Comparison of ENCODE assay signal across 21 mouse cellular contexts in genomic region chr11:119521920-119522710, GRCm38 (mm10). TPM values are rescaled to one million over a fixed set of nuclear protein-coding genes. Genes with fewer than 3 reads are reported as not detected.
A peak's percentile ranks its signal among the peaks of the same experiment; 100 is the strongest.
DNase-seq lines count a peak whose midpoint lies in the region; ATAC-seq and TF ChIP-seq lines count a peak whose summit lies in the region.
"Had no signal": no experiment of that assay in that cellular context is flagged by ENCODE, and none has a peak within 500 bp of the region (broad histone marks: within the 10 kb centered on the region; RNA-seq: fewer than 3 reads in every experiment).

No protein-coding gene starts in this region.

- no peak overlapping the region for H3K4me2 ChIP-seq in forebrain, postnatal 0 days (ENCODE audit: low read depth)
- H3K4me2 ChIP-seq in forebrain, embryonic 12.5 days: no peak overlapping the region
- H3K4me2 ChIP-seq: embryonic facial prominence, embryonic 15.5 days; heart, embryonic 11.5 days; limb, embryonic 13.5 days; lung, embryonic 14.5 days; neural tube, embryonic 13.5 days had no signal

- DNase-seq in forebrain, postnatal 0 days: no peak
- DNase-seq in left cerebral cortex, postnatal 4 days: peak; percentile 87
- DNase-seq in left cerebral cortex, adult 11 months (ENCODE audit: low spot score): no peak
- DNase-seq in cerebellum, postnatal 10 days: peak; percentile 85 to 90
- DNase-seq in lung, postnatal 14 days: peak; percentile 55
- no peak for DNase-seq in embryo, embryonic 9.5 days (ENCODE audit: extremely low spot score)
- no peak for DNase-seq in thymus, adult 2 months
- DNase-seq: B cell, adult 2 months; gastrocnemius, postnatal 36 days; lung, embryonic 14.5 days; right cerebral cortex, postnatal 14 days; thymus, postnatal 14 days had no signal

- peaks cover 5% of the 10 kb centered on the region; the same call in 1 of the 2 replicates for H3K4me1 ChIP-seq in forebrain, postnatal 0 days (ENCODE audit: insufficient read depth)
- peaks cover 8% of the 10 kb centered on the region for H3K4me1 ChIP-seq in forebrain, embryonic 12.5 days
- peaks cover 4% of the 10 kb centered on the region for H3K4me1 ChIP-seq in thymus, adult 2 months (replicated peaks; ENCODE audit: control insufficient read depth, insufficient read depth, low read length)
- H3K4me1 ChIP-seq: limb, embryonic 13.5 days had no signal

- no peak overlapping the region for H3K9ac ChIP-seq in forebrain, postnatal 0 days
- H3K9ac ChIP-seq in forebrain, embryonic 12.5 days: no peak overlapping the region
- H3K9ac ChIP-seq: embryonic facial prominence, embryonic 15.5 days; limb, embryonic 13.5 days; lung, embryonic 14.5 days; neural tube, embryonic 13.5 days had no signal

- no peaks in the 10 kb centered on the region for H3K27me3 ChIP-seq in forebrain, postnatal 0 days (ENCODE audit: insufficient read depth, low read length)
- H3K27me3 ChIP-seq in forebrain, embryonic 12.5 days: peaks cover 8% of the 10 kb centered on the region; the same call in 1 of the 2 replicates
- H3K27me3 ChIP-seq in thymus, adult 2 months (ENCODE audit: control insufficient read depth, insufficient read depth, low read length): no peaks in the 10 kb centered on the region
- H3K27me3 ChIP-seq: embryonic facial prominence, embryonic 15.5 days; limb, embryonic 13.5 days; neural tube, embryonic 13.5 days had no signal

- no peak for TF ChIP-seq POLR2A in thymus, adult 2 months (IDR thresholded peaks at IDR 0.05; ENCODE audit: control insufficient read depth, extremely low read depth, insufficient read depth, low read length, poor library complexity)

- 81% methylated on average over 6 of the region's 6 CpGs for WGBS in forebrain, postnatal 0 days
- 88% methylated on average over 6 of the region's 6 CpGs for WGBS in forebrain, embryonic 12.5 days
- 88% methylated on average over 6 of the region's 6 CpGs for WGBS in thymus, adult 2 months

- H3K4me3 ChIP-seq in forebrain, postnatal 0 days (ENCODE audit: low read depth, low read length): no peak overlapping the region
- no peak overlapping the region for H3K4me3 ChIP-seq in forebrain, embryonic 12.5 days (replicated peaks)
- no peak overlapping the region for H3K4me3 ChIP-seq in thymus, adult 2 months (ENCODE audit: control insufficient read depth, insufficient read depth, low read length)
- H3K4me3 ChIP-seq: embryonic facial prominence, embryonic 15.5 days; forebrain, embryonic 10.5 days; limb, embryonic 13.5 days; midbrain, embryonic 10.5 days; neural tube, embryonic 13.5 days had no signal

- H3K27ac ChIP-seq in forebrain, postnatal 0 days (ENCODE audit: low read depth, low read length): no peak overlapping the region
- H3K27ac ChIP-seq in forebrain, embryonic 12.5 days: no peak overlapping the region
- H3K27ac ChIP-seq in thymus, adult 2 months (ENCODE audit: control insufficient read depth, insufficient read depth, low read length): no peak overlapping the region
- H3K27ac ChIP-seq: embryonic facial prominence, embryonic 15.5 days; forebrain, embryonic 10.5 days; limb, embryonic 13.5 days; midbrain, embryonic 10.5 days; neural tube, embryonic 13.5 days had no signal

- H3K9me3 ChIP-seq in forebrain, postnatal 0 days (ENCODE audit: low read length): no peaks in the 10 kb centered on the region
- no peaks in the 10 kb centered on the region for H3K9me3 ChIP-seq in forebrain, embryonic 12.5 days
- H3K9me3 ChIP-seq: embryonic facial prominence, embryonic 15.5 days; forebrain, embryonic 10.5 days; midbrain, embryonic 10.5 days; neural tube, embryonic 13.5 days had no signal

- no peak for TF ChIP-seq CTCF in forebrain, postnatal 0 days (IDR thresholded peaks at IDR 0.05; ENCODE audit: low read depth)
- TF ChIP-seq CTCF in thymus, adult 2 months (IDR thresholded peaks at IDR 0.05; ENCODE audit: borderline replicate concordance, control insufficient read depth, extremely low read depth, insufficient read depth, low read length, poor library complexity): no peak

- ATAC-seq in forebrain, postnatal 0 days: 0 out of 2 replicates have a peak, but pooled peaks have one; percentile 30
- ATAC-seq in forebrain, embryonic 12.5 days (ENCODE audit: low FRiP score): no peak
- ATAC-seq: activated CD4-positive, CD25-positive, alpha-beta regulatory T cell, adult 4 months; inflammation-experienced regulatory T-cells, adult 6 months had no signal

- intact Hi-C loops in left cerebral cortex, postnatal 4 days (cut with DNase I): no loop called here

- H3K36me3 ChIP-seq in forebrain, postnatal 0 days (ENCODE audit: insufficient read depth): no peaks in the 10 kb centered on the region
- H3K36me3 ChIP-seq in forebrain, embryonic 12.5 days (replicated peaks): no peaks in the 10 kb centered on the region
- no peaks in the 10 kb centered on the region for H3K36me3 ChIP-seq in thymus, adult 2 months (ENCODE audit: control insufficient read depth, insufficient read depth, low read length)
- H3K36me3 ChIP-seq: embryonic facial prominence, embryonic 15.5 days; forebrain, embryonic 10.5 days; limb, embryonic 13.5 days; midbrain, embryonic 10.5 days; neural tube, embryonic 13.5 days had no signal

RNA-seq across cellular contexts. Expression of gene Nptx1, which starts 25.4 kb away (rescaled TPM):
- total RNA-seq in forebrain, postnatal 0 days (2014; rRNA removed): 10.0 and 14.2 TPM in 2 replicates
- 5.1 and 6.9 TPM in 2 replicates for polyA plus RNA-seq in forebrain, postnatal 0 days (2015; fragmentation: Nextera tagmentation; extraction: Ambion mirVana)
- 4.0 and 4.8 TPM in 2 replicates for polyA plus RNA-seq in forebrain, embryonic 12.5 days (2016; fragmentation: Nextera tagmentation; extraction: Ambion mirVana)
- 10 to 100 TPM; 15.7 to 19.7 TPM for total RNA-seq in left cerebral cortex, postnatal 4 days (2021)
- polyA plus RNA-seq in thymus, adult 2 months (2012; rRNA removed): 0.85 and 0.89 TPM in 2 replicates
- polyA plus RNA-seq: activated CD4-positive, CD25-positive, alpha-beta regulatory T cell, adult 4 months; inflammation-experienced regulatory T-cells, adult 6 months had no signal

RNA-seq across cellular contexts. Expression of gene Endov, which starts 31.0 kb away (rescaled TPM):
- total RNA-seq in forebrain, postnatal 0 days (2014; rRNA removed): 35.6 and 42.8 TPM in 2 replicates
- 15.2 and 16.9 TPM in 2 replicates for polyA plus RNA-seq in forebrain, postnatal 0 days (2015; fragmentation: Nextera tagmentation; extraction: Ambion mirVana)
- polyA plus RNA-seq in forebrain, embryonic 12.5 days (2016; fragmentation: Nextera tagmentation; extraction: Ambion mirVana): 23.1 and 23.5 TPM in 2 replicates
- 10 to 100 TPM; 28.8 to 29.1 TPM for total RNA-seq in left cerebral cortex, postnatal 4 days (2021)
- polyA plus RNA-seq in thymus, adult 2 months (2012; rRNA removed): 30.7 and 31.1 TPM in 2 replicates

Comparison
In these comparisons a context has a peak if more than half of its experiments do, and no peak if none do; other contexts are left out.
1. DNase-seq: peak in left cerebral cortex, postnatal 4 days (single experiment), cerebellum, postnatal 10 days (2 of 2) and lung, postnatal 14 days (single experiment); none in forebrain, postnatal 0 days (single experiment), left cerebral cortex, adult 11 months (single experiment), embryo, embryonic 9.5 days (single experiment) and thymus, adult 2 months (single experiment).